Mouse (Mus musculus): ENCODE measurements around the gene Hdhd5. TPM values are rescaled to one million over a fixed set of nuclear protein-coding genes. Genes with fewer than 3 reads are reported as not detected.

Gene Hdhd5
- polyA plus RNA-seq (2012; rRNA removed), result 7.3 and 8.1 TPM in 2 replicates

DNA sequence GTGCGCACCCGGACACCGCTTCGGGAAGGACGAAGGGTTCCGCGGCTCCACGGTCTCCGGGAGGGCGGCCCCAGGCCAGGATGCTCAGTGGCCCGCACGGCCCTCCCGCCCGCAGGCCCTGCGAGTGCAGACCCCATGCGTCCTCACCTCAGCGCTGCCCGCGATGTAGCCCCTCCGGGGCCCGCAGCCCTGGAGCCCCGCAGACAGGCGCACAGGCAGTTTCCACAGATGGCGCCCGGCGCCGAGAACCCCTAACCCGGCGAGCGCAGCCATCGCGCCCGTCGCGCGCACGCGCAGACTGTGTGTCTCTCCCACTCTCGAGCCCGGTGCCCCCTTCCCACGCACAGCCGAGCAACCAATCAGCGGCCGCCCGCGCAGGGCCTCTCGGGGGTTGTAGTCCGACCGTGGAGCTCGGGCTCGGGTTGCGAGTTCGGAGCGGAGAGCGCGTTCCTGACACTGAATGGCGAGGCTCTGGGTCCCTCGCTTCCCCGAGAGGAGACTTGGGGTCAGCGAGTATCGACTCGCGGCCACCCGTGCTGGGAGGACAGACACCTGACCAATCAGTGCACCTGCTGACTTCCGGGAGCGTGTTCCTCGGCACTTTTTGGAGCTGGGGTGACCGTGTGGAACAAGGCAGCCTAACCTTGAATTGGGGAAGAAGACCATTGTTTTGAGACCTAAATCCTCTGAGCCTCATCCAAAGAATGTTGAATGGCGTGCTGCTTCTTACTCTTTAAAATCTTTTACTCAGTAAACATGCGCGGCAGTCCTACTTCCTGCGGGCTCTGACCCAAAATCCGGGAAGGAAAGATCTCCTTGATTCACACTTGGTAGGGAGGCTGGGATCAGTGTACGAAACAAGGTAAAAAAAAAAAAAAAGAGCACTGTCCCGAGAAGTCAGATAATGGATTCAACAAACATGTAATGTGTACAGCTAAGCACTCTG lies at the start of gene Hdhd5:
Gene Hdhd5, minus strand, starts transcription at position 300 of the 946 bp plus-strand sequence.

DNA sequence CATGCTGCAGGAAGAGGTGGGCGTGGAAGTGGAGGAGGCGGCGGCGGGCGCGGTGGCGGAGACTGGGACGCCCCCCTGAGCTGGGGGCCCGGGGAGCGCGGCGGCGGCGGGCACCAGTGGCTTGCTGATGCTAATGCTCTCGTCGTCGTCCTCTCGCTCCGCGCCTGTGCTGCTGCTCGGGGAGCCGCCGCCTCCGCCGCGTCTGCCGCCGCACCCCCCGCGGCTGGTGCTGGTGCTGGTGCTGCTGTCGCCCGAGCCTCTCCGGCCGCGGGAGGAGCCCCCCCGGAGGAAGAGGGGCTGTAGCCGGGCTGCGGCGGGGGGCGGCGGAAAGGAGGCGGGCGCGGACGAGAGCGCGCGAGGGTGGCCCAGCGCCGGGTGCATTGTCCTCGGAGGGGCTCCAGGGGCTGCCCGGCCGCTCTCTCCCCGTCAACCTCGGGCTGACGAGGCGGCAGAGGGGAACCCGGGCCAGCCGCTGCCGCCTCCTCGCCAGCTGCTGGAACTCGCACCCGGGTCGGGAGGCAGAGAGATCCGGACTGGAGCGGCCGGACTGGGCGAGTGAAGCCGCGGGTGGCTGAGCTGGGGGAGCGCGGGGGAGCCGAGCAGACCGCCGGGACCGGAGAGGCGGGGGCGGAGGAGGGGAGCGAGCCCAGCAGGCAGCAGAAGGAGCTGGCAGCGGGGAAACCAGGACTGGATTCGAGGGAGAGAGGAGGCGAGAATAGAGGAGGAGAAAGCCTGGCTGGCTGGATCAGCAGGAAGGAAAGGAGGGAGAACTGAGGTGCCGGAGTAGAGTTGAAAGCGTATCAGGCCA lies 37.5 kb downstream of the Hdhd5 start, which contains the start of gene Tmem121b:
Gene Tmem121b, minus strand, starts transcription at position 434 of the 808 bp plus-strand sequence.

DNA sequence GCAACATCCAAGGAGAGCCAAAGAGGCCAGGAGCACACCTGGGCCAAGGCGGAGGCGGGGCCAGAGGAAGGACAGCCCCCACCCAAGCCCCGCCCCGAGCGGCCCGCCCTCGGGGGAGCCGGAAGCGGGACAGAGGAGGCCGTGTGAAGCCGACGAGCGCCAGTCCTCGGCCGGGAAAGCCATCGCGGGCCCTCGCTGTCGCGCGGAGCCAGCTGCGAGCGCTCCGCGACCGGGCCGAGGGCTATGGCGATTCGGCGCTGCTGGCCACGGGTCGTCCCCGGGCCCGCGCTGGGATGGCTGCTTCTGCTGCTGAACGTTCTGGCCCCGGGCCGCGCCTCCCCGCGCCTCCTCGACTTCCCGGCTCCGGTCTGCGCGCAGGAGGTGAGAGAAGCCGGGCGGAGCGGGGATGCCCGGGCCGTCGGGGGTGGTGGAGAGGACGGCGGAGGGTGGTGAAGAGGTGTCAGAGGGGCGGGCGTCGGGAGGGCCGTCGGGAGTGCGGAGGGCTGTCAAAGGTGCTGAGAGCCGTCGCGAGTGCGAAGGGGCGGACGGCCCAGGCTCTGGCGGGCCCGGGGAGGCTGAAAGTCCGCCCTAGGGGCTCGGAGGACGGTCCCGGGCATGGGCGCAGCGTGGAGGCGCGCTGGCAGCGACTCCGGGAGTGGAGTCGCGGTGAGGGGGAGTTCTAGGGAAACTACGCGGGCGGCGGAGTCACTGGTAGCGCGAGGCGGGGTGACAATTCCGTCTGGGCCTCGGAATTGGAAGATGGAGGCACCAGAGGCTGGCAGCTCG lies 67.8 kb downstream of the Hdhd5 start, which contains the start of gene Il17ra:
Gene Il17ra, plus strand, starts transcription at position 162 of the 786 bp plus-strand sequence.

Other genes with a start within 250 kb of the Hdhd5 start
- gene D330020A13Rik, start 237.0 kb downstream of the Hdhd5 start, polyA plus RNA-seq (2012; rRNA removed), result not detected in 2 replicates
- gene B4galnt3, start 236.8 kb downstream of the Hdhd5 start, polyA plus RNA-seq (2012; rRNA removed), result 0.11 and 0.13 TPM in 2 replicates
- gene Kdm5a, start 167.2 kb downstream of the Hdhd5 start, polyA plus RNA-seq (2012; rRNA removed), result 4.4 and 5.5 TPM in 2 replicates
- gene Ccdc77, start 166.9 kb downstream of the Hdhd5 start, polyA plus RNA-seq (2012; rRNA removed), result 12.8 and 13.9 TPM in 2 replicates
- gene Il17ra, start 68.1 kb downstream of the Hdhd5 start, polyA plus RNA-seq (2012; rRNA removed), result 4.0 and 4.7 TPM in 2 replicates
- gene Tmem121b, start 37.5 kb downstream of the Hdhd5 start, polyA plus RNA-seq (2012; rRNA removed), result 0.01 TPM in 2 replicates
- gene Cecr2, start 135.1 kb upstream of the Hdhd5 start, polyA plus RNA-seq (2012; rRNA removed), result 6.5 and 7.1 TPM in 2 replicates
- gene Slc25a18, start 242.3 kb upstream of the Hdhd5 start, polyA plus RNA-seq (2012; rRNA removed), result 0.10 TPM in 2 replicates

Measured in liver, embryonic 14 days (tissue).